Mouse (Mus musculus) embryo, embryonic 10 days (tissue): Measurements from ENCODE around the gene Haus8.
"Not testable (repeated sequence)": the region's sequence is repeated elsewhere in the genome, so short reads cannot be mapped to it uniquely, and the experiment has no call there.

Experiments
- DNase-seq: peaks from one replicate; pipeline ENCODE4 v3.0.0-alpha.2; 2015; ENCODE audit warnings: low spot score

Gene Haus8

GRCm38 (mm10) chr8:71286223-71286622 is 13.5 kb upstream of the Haus8 start:
- DNase-seq, result not testable (repeated sequence)

GRCm38 (mm10) chr8:71282621-71283020 is 9.9 kb upstream of the Haus8 start:
- DNase-seq, result no peak

GRCm38 (mm10) chr8:71281731-71282130 is 9.0 kb upstream of the Haus8 start:
- DNase-seq, result not testable (repeated sequence)

- not testable (repeated sequence) for DNase-seq
Measured at GRCm38 (mm10) chr8:71279409-71279808, 6.7 kb upstream of the Haus8 start.

- DNase-seq, result no peak
Measured at GRCm38 (mm10) chr8:71276166-71276565, 3.4 kb upstream of the Haus8 start.

GRCm38 (mm10) chr8:71274478-71274877 is 1.7 kb upstream of the Haus8 start:
- DNase-seq, result no peak

- peak; percentile 46 for DNase-seq
Measured at GRCm38 (mm10) chr8:71273151-71273510, 397 bp upstream of the Haus8 start.

GRCm38 (mm10) chr8:71271630-71272029 is 1.1 kb downstream of the Haus8 start:
- no peak for DNase-seq

GRCm38 (mm10) chr8:71268286-71268685 is 4.4 kb downstream of the Haus8 start:
- not testable (repeated sequence) for DNase-seq

GRCm38 (mm10) chr8:71267690-71268089 is 5.0 kb downstream of the Haus8 start:
- no peak for DNase-seq

GRCm38 (mm10) chr8:71261234-71261633 is 11.5 kb downstream of the Haus8 start:
- DNase-seq, result peak; percentile 29

- DNase-seq, result no peak
Measured at GRCm38 (mm10) chr8:71256545-71257232, 16.0 kb downstream of the Haus8 start.

- no peak for DNase-seq
Measured at GRCm38 (mm10) chr8:71248203-71248602, 24.5 kb downstream of the Haus8 start.

GRCm38 (mm10) chr8:71242757-71243156 is 30.0 kb downstream of the Haus8 start:
- no peak for DNase-seq

GRCm38 (mm10) chr8:71224560-71224959 is 48.2 kb downstream of the Haus8 start:
- DNase-seq, result peak; percentile 26

GRCm38 (mm10) chr8:71214266-71214665 is 58.5 kb downstream of the Haus8 start:
- DNase-seq, result not testable (repeated sequence)

GRCm38 (mm10) chr8:71205541-71205967 is 67.2 kb downstream of the Haus8 start:
- not testable (repeated sequence) for DNase-seq
